Mouse (Mus musculus) liver, embryonic 16.5 days (tissue): ENCODE data around the gene Sacm1l. TPM values are rescaled to one million over a fixed set of nuclear protein-coding genes. Genes with fewer than 3 reads are reported as not detected.

Experiments
- ATAC-seq: fragments of 200-750 bp; cut with Nextera tagmentation; 2 replicates; pipeline ENCODE4 v1.8.0; 2017; ENCODE audit warnings: low read depth, mild to moderate bottlenecking, moderate number of reproducible peaks, moderate library complexity
- H3K27ac ChIP-seq: fragments of 300-500 bp; sonication (generic); 2 replicates; pipeline ENCODE4 v1.5.1; 2014; ENCODE audit warnings: mild to moderate bottlenecking, low read length
- H3K27me3 ChIP-seq: fragments of 300-500 bp; sonication (generic); 2 replicates; pipeline ENCODE4 v1.6.1; 2014; ENCODE audit warnings: low read depth, low read length, mixed read lengths; ENCODE audit not compliant: control insufficient read depth, insufficient read depth
- H3K36me3 ChIP-seq: fragments of 300-500 bp; sonication (generic); 2 replicates; pipeline ENCODE4 v1.6.1; 2014; ENCODE audit warnings: mild to moderate bottlenecking; ENCODE audit not compliant: control insufficient read depth, insufficient read depth
- H3K4me1 ChIP-seq: fragments of 300-500 bp; sonication (generic); 2 replicates; pipeline ENCODE4 v1.6.1; 2014; ENCODE audit warnings: low read depth, low read length, mixed read lengths; ENCODE audit not compliant: control insufficient read depth
- H3K4me2 ChIP-seq: fragments of 300-500 bp; sonication (generic); 2 replicates; pipeline ENCODE4 v1.6.1; 2014; ENCODE audit warnings: low read depth, low read length, mixed read lengths
- H3K4me3 ChIP-seq: fragments of 300-500 bp; sonication (generic); 2 replicates; pipeline ENCODE4 v1.5.1; 2014; ENCODE audit warnings: low read depth, mild to moderate bottlenecking, low read length
- H3K9ac ChIP-seq: fragments of 300-500 bp; sonication (generic); 2 replicates; pipeline ENCODE4 v1.6.1; 2014; ENCODE audit warnings: low read depth, low read length
- H3K9me3 ChIP-seq: fragments of 300-500 bp; sonication (generic); replicated peaks from 2 replicates; pipeline ENCODE4 v1.6.1; 2016; ENCODE audit warnings: low read length; ENCODE audit not compliant: control insufficient read depth
- WGBS: fragments of 180-500 bp; shearing (Covaris S2); extraction: QIAGEN DNeasy Blood & Tissue Kit; methylation state at CpG from one replicate; pipeline ENCODE4 v1.1.7; 2014; ENCODE audit not compliant: insufficient replicate concordance; 5-methylcytosine and 5-hydroxymethylcytosine counted together
- polyA plus RNA-seq: library from polyadenylated mRNA; unstranded; fragments of >200 nt; fragmentation: Nextera tagmentation; extraction: Ambion mirVana; gene quantifications from 2 replicates; pipeline ENCODE4 v1.2.1, GENCODE M21; 2015

The Sacm1l gene
- polyA plus RNA-seq, 1 experiment from 2014 or later = 25.7 TPM

DNA sequence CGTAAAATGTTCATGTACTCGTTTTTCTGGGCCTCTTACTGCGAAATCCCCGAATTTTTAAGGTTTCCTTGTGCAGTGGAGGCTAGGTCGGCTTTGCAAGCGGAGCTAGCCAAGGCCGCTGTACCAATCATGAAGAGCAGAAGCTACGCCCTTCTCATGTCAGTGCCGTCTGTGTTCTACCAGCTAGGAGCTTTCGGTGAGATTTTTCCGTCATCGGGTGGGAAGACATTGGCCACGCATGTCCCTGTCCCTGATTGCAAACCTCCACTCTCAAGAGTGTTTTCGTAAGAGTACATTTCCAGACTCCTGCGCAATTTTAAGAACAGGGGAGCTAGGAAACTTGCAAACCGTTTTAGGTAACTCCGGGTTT is 648 bp upstream of the Sacm1l start:
- peak; percentile 35 for ATAC-seq
- Histone ChIP-seq H3K4me3 (peak overlapping the region; percentile 99), H3K4me2 (peak overlapping the region; percentile 98), H3K27me3 (no peaks in the 10 kb centered on the region), H3K9me3 (no peaks in the 10 kb centered on the region), H3K9ac (peak overlapping the region; percentile 60), H3K36me3 (0 out of 2 replicates have a peak, but pooled peaks cover 1% of the 10 kb centered on the region), H3K4me1 (peaks cover 25% of the 10 kb centered on the region), H3K27ac (peak overlapping the region; percentile 98)
- WGBS = 1% methylated on average over 17 of the region's 17 CpGs

DNA sequence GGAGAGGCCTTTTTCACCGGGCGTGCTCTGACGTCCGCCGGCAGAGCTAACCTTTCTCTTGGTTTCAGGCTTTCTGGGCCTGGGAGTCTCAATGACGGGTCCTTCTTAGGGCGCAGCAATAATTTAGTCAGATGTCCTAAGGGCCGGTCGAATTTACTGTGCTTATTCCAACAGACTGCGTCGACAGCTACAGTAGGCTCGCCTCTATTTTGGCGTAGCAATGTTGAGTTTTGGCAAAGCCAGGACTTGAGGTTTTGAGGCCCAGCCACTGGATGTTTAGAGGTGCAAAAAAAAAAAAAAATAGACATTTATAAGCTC is 558 bp downstream of the Sacm1l start:
- H3K4me1 ChIP-seq = peaks cover 22% of the 10 kb centered on the region
- ATAC-seq = no peak
- H3K36me3 ChIP-seq = 0 out of 2 replicates have a peak, but pooled peaks cover 2% of the 10 kb centered on the region
- no peaks in the 10 kb centered on the region for H3K27me3 ChIP-seq
- H3K4me2 ChIP-seq = peak overlapping the region; percentile 72
- WGBS = 0% methylated on average over 13 of the region's 13 CpGs
- peak overlapping the region; percentile 96 for H3K9ac ChIP-seq
- H3K27ac ChIP-seq = peak overlapping the region; percentile 98
- peak overlapping the region; percentile 99 for H3K4me3 ChIP-seq
- H3K9me3 ChIP-seq = no peaks in the 10 kb centered on the region

DNA sequence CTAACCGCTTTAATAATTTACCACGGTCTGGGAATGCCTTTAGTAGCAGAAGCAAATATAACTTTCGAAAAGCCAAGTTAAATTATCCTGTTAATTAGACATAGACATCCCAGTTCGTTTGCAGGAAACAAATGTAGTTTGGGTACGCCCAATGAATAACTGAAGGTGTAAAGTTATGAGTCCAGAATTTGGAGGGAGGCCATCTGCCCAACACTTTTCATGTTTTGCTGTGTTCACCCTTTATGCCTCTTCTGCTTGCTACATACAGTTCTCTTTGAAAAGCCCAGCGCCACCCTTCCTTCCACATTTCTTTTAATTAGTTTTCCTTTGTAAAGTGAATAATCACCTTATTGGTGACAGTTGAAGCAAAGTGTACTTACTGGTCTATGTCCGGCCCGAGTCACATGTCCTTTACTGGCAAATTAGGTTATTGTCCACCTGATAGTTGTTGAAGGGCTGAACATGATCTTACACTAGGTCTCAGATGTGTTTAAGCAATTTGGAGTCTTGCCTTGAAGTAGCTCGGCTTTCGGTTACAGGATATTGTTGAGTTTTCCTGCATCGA is 1.1 kb downstream of the Sacm1l start:
- 0 out of 2 replicates have a peak, but pooled peaks cover 2% of the 10 kb centered on the region for H3K36me3 ChIP-seq

DNA sequence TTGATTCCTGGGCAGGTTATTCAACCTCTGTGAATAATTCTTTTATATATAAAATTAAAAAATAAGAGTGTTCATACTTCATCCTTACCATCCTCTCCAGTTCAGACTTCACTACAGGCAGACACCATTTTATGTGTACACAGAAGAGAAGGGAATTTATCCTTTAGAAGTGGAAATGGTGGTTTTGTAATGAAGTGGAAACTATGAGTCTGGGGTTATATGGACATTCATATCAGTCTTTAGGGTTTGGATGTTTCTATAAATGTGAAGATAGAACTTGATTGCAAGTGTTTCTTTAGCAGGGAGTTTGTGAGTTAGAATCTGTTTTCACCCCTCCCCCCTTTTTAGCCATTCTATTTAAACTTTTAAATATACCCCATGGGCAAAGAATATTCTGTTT is 1.7 kb downstream of the Sacm1l start:
- Histone ChIP-seq H3K36me3 (0 out of 2 replicates have a peak, but pooled peaks cover 2% of the 10 kb centered on the region), H3K27me3 (no peaks in the 10 kb centered on the region), H3K4me3 (peak overlapping the region; percentile 99), H3K9ac (peak overlapping the region; percentile 22; the same call in 1 of the 2 replicates), H3K4me2 (peak overlapping the region; percentile 72), H3K4me1 (peaks cover 20% of the 10 kb centered on the region), H3K9me3 (no peaks in the 10 kb centered on the region), H3K27ac (no peak overlapping the region)
- no peak for ATAC-seq

More for the DNA sequence above, 1.1 kb downstream of the Sacm1l start:
- 34% methylated on average over 11 of the region's 11 CpGs for WGBS
- Histone ChIP-seq H3K4me2 (peak overlapping the region; percentile 72), H3K9me3 (no peaks in the 10 kb centered on the region), H3K4me1 (peaks cover 21% of the 10 kb centered on the region), H3K27me3 (no peaks in the 10 kb centered on the region), H3K9ac (peak overlapping the region; percentile 96), H3K4me3 (peak overlapping the region; percentile 99), H3K27ac (peak overlapping the region; percentile 98; the same call in 1 of the 2 replicates)
- no peak for ATAC-seq

DNA sequence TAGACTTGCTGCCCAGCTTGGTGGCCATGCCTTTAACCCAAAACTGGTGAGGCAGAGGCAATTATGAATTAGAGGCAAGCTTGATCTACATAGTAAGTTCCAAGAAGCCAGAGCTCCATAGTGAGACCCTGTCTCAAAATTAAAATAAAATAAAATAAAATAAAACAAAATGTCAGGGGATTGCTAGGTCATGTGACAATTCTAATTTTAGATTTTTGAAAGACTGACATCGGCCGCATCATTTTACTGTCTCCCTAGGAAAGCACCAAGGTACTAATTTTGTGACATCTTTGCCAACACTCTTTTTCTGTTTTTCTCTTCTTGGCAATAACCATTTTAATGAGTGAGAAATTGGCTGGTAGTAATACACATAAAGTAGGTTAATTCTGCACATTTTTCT is 7.1 kb downstream of the Sacm1l start:
- no peaks in the 10 kb centered on the region for H3K9me3 ChIP-seq
- WGBS = 90% methylated on average over 2 of the region's 2 CpGs
- no peaks in the 10 kb centered on the region for H3K27me3 ChIP-seq
- H3K4me1 ChIP-seq = peaks cover 12% of the 10 kb centered on the region
- H3K36me3 ChIP-seq = 0 out of 2 replicates have a peak, but pooled peaks cover 2% of the 10 kb centered on the region
- no peak overlapping the region for H3K4me3 ChIP-seq
- no peak overlapping the region for H3K4me2 ChIP-seq
- H3K27ac ChIP-seq = no peak overlapping the region
- ATAC-seq = no peak
- H3K9ac ChIP-seq = no peak overlapping the region

DNA sequence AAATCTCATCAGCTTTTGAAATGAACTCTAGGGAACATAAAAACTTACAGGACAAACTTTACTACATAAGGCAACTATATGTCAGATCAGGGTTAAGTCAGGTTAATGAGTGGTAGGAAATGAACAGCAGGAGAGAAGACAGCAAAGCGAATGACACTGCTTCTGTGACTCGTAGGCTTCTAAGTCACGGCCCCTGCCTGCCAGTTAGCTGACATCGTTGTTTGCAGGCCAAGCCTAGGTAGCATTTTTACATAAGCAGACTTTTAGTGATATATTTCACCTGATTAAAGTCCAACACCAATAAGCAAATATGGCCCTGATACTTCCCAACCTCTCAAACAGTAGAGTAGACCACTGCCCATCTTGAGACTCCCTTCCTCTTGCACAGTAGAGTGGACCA is 8.6 kb downstream of the Sacm1l start:
- no peak for ATAC-seq
- 70% methylated on average over 4 of the region's 4 CpGs for WGBS
- H3K27me3 ChIP-seq = no peaks in the 10 kb centered on the region
- peaks cover under 1% of the 10 kb centered on the region for H3K4me1 ChIP-seq
- H3K9me3 ChIP-seq = no peaks in the 10 kb centered on the region
- H3K27ac ChIP-seq = no peak overlapping the region
- H3K4me3 ChIP-seq = no peak overlapping the region
- H3K4me2 ChIP-seq = no peak overlapping the region
- H3K9ac ChIP-seq = no peak overlapping the region
- H3K36me3 ChIP-seq = 0 out of 2 replicates have a peak, but pooled peaks cover 2% of the 10 kb centered on the region

DNA sequence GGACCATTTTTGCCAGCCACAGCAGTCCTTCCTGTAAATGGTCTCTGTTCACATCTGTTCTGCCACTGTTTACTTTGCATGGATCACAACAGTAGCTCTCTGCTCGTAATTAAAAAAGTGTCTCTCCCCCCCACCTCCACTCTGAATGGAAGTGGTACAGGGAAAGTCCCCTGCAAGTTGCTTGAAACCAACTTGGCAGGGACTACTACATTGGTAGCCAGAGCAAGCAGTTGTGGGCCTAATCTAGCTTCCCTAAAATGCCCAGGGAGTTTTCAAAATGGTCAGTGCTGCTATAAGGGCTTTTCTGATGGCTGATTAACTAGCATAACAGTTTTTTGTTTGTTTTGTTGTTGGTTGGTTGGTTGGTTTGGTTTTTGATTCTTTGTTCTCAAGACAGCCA is 9.5 kb downstream of the Sacm1l start:
- 46% methylated on average over 1 of the region's 1 CpGs for WGBS
- no peaks in the 10 kb centered on the region for H3K36me3 ChIP-seq
- no peaks in the 10 kb centered on the region for H3K9me3 ChIP-seq
- no peak overlapping the region for H3K4me3 ChIP-seq
- no peaks in the 10 kb centered on the region for H3K27me3 ChIP-seq
- no peak overlapping the region for H3K4me2 ChIP-seq
- no peak overlapping the region for H3K27ac ChIP-seq
- ATAC-seq = no peak
- no peaks in the 10 kb centered on the region for H3K4me1 ChIP-seq
- no peak overlapping the region for H3K9ac ChIP-seq

DNA sequence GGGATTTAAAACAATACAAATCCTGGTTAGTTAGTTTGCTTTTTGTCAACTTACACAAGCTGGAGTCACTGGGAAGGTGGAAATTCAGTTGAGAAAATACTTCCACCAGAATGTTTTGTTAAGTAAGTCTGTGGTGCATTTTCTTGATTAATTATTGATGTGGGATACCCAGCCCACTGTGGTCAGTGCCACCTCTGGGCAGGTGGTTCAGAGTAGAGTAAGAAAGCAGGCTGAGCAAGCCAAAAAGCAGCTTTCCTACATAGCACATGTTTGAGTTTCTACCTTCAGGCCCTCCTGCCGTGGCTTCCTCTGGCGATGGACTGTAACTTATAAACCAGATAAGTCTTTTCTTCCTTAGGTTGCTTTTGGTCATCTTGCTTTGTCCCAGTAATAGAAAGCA is 10.3 kb downstream of the Sacm1l start:
- H3K4me1 ChIP-seq = no peaks in the 10 kb centered on the region
- H3K27me3 ChIP-seq = no peaks in the 10 kb centered on the region
- ATAC-seq = no peak
- H3K27ac ChIP-seq = no peak overlapping the region
- H3K4me3 ChIP-seq = no peak overlapping the region
- no peak overlapping the region for H3K9ac ChIP-seq
- no peaks in the 10 kb centered on the region for H3K9me3 ChIP-seq
- no peaks in the 10 kb centered on the region for H3K36me3 ChIP-seq
- 65% methylated on average over 2 of the region's 2 CpGs for WGBS
- no peak overlapping the region for H3K4me2 ChIP-seq

DNA sequence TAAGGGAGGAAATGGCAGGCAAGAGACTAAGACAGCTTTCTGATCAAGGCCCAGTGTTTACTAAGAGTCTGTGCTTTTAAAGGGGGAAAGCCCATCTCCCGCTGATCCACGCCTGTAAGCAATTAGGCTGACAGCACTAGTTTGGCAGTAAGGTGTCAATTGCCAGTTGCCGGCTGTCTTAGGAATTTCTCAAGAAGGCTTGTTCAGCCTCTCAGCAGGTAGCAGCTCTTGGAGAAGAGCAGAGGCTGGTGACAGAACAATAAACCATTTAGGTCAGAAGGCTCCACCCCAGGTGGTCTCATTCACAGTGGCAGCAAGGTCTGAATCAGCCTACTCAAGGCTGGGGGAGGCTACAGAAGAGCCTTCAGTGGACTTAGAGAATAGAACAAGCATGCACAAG is 25.0 kb downstream of the Sacm1l start:
- H3K27ac ChIP-seq = no peak overlapping the region
- no peak overlapping the region for H3K9ac ChIP-seq
- no peaks in the 10 kb centered on the region for H3K4me1 ChIP-seq
- WGBS = 69% methylated on average over 3 of the region's 3 CpGs
- no peak overlapping the region for H3K4me3 ChIP-seq
- no peaks in the 10 kb centered on the region for H3K27me3 ChIP-seq
- H3K36me3 ChIP-seq = peaks cover 7% of the 10 kb centered on the region
- ATAC-seq = no peak
- H3K9me3 ChIP-seq = no peaks in the 10 kb centered on the region
- no peak overlapping the region for H3K4me2 ChIP-seq
